Mouse (Mus musculus): ENCODE measurements around the gene Fkbp4. TPM values are rescaled to one million over a fixed set of nuclear protein-coding genes. Genes with fewer than 3 reads are reported as not detected.
"Not testable (repeated sequence)": the region's sequence is repeated elsewhere in the genome, so short reads cannot be mapped to it uniquely, and the experiment has no call there.

Fkbp4 gene
- total RNA-seq, 4 experiments from 2014 or later, result 337 to 380 (median 365) TPM

DNA sequence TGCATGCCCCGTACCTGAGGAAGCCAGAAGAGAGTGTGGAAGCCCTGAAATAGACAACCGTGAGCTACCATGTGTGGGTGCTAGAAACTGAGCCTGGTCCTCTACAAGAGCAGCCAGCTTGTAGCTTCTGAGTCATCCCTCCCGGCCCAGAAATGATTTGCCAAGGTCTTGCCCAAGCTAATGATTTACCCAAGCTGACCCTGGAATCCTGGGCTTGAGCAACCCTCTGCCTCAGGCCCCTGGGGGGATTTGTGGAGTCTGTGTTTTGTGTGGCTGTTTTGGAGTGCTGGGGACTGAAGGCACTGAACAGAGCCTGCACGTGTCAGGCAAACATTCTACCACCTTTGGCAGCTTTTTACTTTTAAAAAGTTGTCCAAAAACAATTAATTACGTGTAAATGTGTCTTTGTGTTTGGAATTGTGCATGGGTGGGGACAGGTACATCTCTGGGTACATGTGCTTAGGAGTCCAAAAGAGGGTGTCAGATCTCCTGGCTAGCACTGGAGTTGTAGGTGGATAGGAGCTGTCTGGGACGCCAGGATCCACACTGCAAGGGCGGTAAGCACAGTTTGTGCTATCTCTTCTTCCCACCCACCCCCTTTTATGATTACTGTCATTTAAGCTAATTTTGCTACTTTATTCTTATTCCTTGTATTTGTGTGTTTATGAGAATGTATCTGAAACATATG is 40.8 kb downstream of the Fkbp4 start:
- DNase-seq (ENCODE audit: low spot score), result no peak

DNA sequence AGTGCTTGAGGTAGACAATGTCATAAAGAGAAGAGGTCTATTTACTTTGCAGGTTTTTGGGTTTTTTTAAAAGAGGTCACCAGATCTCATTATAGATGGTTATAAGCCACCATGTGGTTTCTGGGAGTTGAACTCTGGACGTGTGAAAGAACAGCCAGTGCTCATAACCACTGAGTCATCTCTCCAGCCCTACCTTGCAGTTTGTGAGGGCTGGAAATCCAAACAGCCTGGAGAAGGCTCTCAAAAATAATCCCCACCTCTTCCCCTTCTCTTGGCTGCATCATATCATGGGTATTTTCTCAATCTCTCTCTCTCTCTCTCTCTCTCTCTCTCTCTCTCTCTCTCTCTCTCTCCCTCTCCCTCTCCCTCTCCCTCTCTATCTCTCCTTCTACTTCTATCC is 47.8 kb downstream of the Fkbp4 start:
- no peak for DNase-seq (ENCODE audit: low spot score)

DNA sequence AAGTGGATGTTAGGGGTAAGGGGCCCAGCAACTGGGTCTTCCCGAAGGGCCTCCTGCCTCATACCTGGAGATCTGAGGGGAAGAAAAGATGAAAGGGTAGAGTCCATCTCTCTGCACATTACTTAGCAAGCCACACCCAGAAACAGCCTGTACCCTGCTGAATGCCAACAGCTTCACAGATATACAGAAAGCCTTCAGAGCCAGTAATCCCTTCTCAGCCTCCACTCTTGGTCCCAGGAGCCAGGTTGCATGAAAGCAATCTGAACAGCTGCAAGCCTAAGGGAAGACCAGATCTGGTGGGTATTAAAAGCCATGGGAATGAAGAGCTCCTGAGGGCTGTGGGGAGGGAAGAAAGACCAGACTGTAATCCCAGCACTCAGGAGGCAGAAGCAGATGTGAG is 49.3 kb downstream of the Fkbp4 start:
- no peak for DNase-seq (ENCODE audit: low spot score)

DNA sequence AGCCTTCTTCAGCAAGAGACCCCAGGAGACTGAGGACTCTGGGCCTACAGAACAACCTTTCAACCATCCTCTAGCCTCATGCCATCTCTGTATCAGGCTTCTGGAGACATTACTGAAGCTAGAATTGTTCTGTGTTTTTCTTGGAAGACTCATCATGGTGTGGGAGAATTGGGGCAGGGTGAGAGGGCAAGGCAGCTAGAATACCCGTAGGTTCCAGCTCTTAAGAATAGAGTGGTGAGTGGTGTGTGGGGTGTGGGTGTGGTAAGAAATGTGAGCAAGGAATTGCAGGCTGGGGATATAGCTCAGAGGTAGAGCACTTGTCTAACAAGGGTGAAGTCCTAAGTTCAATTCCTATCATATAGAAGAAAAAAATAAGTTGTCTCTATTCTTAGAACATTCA is 53.5 kb downstream of the Fkbp4 start:
- DNase-seq (ENCODE audit: low spot score), result no peak

DNA sequence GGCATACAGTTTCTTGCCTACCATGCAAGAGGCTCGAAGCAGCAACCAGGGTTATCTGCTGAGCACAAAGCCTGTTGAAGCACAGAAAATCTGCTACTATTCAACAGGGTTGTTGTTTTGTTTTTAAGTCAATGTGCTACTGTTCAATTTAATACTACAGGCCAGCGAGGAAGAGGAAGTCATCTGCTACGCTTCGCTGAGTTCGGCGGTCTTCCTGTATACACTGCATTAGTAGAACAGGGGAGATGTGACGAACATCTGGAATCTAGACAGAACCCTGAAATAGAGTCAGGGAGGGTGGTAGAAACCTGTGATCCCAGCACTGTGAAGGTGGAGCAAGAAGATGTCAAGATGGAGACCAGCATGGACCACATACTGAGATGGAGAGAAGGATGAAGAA is 54.7 kb downstream of the Fkbp4 start:
- DNase-seq (ENCODE audit: low spot score), result no peak

DNA sequence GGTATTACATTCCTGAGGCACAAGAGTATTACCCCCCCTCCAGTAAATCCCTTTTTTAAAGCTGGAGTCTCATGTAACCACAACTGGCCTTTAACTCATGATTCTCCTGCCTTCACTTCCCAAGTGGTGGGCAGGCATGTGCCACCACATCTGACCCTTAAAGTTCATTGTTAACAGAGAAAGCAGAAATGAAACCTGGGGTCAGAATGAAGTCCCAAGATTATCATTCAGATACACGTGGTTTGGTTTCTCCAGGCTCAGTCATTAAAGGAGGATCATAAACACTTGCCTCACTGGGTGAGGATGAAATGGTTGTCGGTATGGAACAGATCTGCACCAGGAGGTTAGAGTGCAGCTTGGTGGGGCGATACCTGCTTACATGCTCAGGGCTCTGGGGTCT is 57.2 kb downstream of the Fkbp4 start:
- DNase-seq (ENCODE audit: low spot score), result no peak

DNA sequence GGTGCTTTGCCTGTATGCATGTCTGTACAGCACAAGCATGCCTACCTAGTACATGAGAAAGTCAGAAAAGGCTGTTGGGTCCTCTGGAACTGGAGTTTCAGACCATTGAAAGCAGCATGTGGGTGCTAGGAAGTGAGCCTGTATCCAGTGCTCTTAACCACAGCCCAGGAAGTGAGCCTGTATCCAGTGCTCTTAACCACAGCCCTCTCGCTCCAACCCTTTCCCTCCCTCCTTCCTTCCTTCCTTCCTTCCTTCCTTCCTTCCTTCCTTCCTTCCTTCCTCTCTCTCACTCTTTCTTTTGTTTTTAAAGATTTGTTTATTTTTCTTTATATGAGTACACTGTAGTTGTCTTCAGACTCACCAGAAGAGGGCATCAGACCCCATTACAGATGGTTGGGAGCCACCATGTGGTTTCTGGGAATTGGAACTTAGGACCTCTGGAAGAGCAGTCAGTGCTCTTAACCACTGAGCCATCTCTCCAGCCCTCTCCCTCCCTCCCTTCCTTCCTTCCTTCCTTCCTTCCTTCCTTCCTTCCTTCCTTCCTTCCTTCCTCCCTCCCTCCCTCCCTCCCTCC is 57.8 kb downstream of the Fkbp4 start:
- DNase-seq (ENCODE audit: low spot score), result not testable (repeated sequence)

Other genes with a start within 250 kb of the Fkbp4 start
- gene Tead4, start 137.9 kb downstream of the Fkbp4 start, total RNA-seq (2022), result 1 to 10 TPM; 2.0 to 4.0 (median 3.1) TPM
- 1 to 10 TPM; 6.6 to 9.9 (median 7.8) TPM for gene Tulp3, start 82.8 kb downstream of the Fkbp4 start, total RNA-seq (2022)
- gene Rhno1, start 75.8 kb downstream of the Fkbp4 start, total RNA-seq (2022), result 10 to 100 TPM in 3 of 4 experiments, 1 to 10 TPM in 1; 9.4 to 12.5 (median 10.8) TPM
- gene Foxm1, start 75.7 kb downstream of the Fkbp4 start, total RNA-seq (2022), result under 1 TPM; 0.25 to 0.76 (median 0.49) TPM
- gene Tex52, start 63.2 kb downstream of the Fkbp4 start, total RNA-seq (2022), result not detected
- not detected for gene Gm44596, start 63.2 kb downstream of the Fkbp4 start, total RNA-seq (2022)
- gene Nrip2, start 39.4 kb downstream of the Fkbp4 start, total RNA-seq (2022), result 1 to 10 TPM; 1.1 to 1.8 (median 1.3) TPM
- 10 to 100 TPM; 16.0 to 20.0 (median 16.9) TPM for gene Itfg2, start 13.7 kb downstream of the Fkbp4 start, total RNA-seq (2022)
- 1 to 10 TPM; 2.2 to 3.6 (median 2.7) TPM for gene Pzp, start 88.0 kb upstream of the Fkbp4 start, total RNA-seq (2022)
- under 1 TPM in 1 of 4 experiments, not detected in 3; 0.14 TPM for gene A2ml1, start 142.9 kb upstream of the Fkbp4 start, total RNA-seq (2022)
- gene Klrb1a, start 184.9 kb upstream of the Fkbp4 start, total RNA-seq (2022), result not detected
- under 1 TPM in 2 of 4 experiments, not detected in 2; 0.50 to 0.75 TPM for gene Clec2h, start 223.7 kb upstream of the Fkbp4 start, total RNA-seq (2022)

Measured in heart, adult 8-10 months (tissue).